Mouse (Mus musculus) liver, adult (tissue): ENCODE measurements around the gene Klhdc8a.

Source experiments
- GATA4 ChIP-seq: IDR thresholded peaks from 2 replicates; pipeline ENCODE4 v1.6.1; 2014; ENCODE audit warnings: mild to moderate bottlenecking, low read length; ENCODE audit not compliant: insufficient replicate concordance

Gene Klhdc8a

DNA sequence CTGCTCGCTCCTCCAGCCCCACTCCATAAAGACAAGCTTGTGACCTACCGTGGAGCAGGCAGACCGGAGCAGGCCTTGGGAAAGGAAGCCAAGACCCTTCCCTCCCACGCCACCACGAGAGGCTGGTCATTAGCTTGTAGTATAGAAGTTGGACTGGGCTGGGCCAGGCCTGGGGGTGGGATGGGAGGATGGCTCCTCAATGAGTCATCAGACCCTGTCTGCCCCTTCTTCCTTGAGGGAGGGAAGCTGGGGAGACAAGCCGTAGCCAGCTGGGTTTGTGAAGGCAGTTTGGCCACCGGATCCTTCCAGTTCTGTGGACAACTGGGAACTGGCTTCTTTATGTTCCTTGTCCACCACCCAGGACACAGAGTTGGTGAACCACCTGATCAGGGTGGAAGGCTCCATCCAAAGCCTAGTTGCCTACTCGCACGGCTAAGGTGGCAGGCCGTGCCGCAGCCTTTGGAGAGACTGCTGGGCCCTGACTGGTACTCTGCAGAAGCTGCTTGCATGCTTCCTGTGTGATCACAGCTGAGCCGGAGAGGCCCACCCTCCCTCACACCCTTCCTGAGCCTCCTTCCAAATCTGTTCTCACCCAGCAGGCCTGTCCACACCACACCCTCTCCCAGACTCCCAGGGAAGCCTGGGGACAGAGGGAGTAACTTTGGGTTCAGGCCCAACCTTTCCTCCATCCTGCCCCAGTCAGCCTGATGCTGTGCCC lies 47.9 kb downstream of the Klhdc8a start:
- TF ChIP-seq GATA4: no peak

GRCm38 (mm10) chr1:132346951-132347350 lies 48.5 kb downstream of the Klhdc8a start:
- TF ChIP-seq GATA4: no peak

- no peak for TF ChIP-seq GATA4
These were observed 50.0 kb downstream of the Klhdc8a start for GRCm38 (mm10) chr1:132348401-132348800.

DNA sequence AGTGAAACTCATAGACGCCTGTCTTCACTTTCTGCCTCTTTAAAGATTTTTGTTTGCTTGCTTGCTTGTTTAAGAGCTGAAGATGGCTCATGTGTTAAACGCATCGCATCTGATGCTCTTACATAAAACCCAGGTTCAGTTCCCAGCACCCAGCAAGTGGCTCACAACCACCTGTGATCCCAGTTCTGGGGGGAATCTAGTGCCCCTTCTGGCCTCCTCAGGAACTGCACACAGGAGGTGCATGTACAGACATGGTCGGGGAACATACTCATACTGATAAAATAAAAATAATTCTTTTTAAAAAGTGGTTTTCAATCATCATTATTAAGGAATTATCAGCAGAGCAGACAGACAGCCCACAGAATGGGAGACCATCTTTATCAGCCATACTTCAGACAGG lies 52.6 kb downstream of the Klhdc8a start:
- no peak for TF ChIP-seq GATA4

- no peak for TF ChIP-seq GATA4
These were observed 55.0 kb downstream of the Klhdc8a start for GRCm38 (mm10) chr1:132353389-132353788.

GRCm38 (mm10) chr1:132354234-132354633 lies 55.8 kb downstream of the Klhdc8a start:
- TF ChIP-seq GATA4: no peak

DNA sequence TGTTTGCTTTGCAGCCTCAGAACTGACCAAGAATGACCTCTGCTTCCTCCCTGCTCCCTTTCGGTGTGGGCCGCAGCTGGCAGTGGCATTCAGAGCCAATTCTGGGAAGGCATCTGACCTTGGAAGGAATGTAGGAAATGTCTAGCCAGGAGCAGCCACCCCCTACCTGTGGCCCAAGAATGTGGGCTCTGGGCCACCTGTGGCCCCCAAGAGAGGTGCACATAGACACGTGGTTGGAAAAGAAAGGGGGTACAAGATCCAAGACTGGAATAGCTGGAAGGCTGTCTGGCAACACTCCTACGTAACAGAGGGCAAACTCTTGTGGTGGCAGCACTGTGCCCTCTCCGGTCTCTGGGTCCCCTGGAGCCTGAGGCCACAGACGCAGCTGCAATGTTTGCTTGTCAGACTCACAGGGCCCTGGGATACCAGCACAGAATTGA lies 56.8 kb downstream of the Klhdc8a start:
- no peak for TF ChIP-seq GATA4

- TF ChIP-seq GATA4: peak; percentile 28; the same call in 1 of the 2 replicates
These were observed 57.4 kb downstream of the Klhdc8a start for GRCm38 (mm10) chr1:132355841-132356242.

GRCm38 (mm10) chr1:132356841-132357240 lies 58.4 kb downstream of the Klhdc8a start:
- no peak for TF ChIP-seq GATA4
